Mouse (Mus musculus) cerebellum, adult 2 months (tissue): ENCODE measurements around the gene Rnf214.

Experiments
- CTCF ChIP-seq: fragments of 200-500 bp; IDR thresholded peaks from 2 replicates; pipeline ENCODE4 v1.5.1; 2011; ENCODE audit warnings: low read depth, mild to moderate bottlenecking, control low read depth, low read length, moderate library complexity, borderline replicate concordance; ENCODE audit not compliant: insufficient read depth
- POLR2A ChIP-seq: fragments of 200-500 bp; IDR thresholded peaks from 2 replicates; pipeline ENCODE4 v1.6.1; 2011; ENCODE audit warnings: low read length, control low read depth, borderline replicate concordance; ENCODE audit not compliant: insufficient read depth

DNA sequence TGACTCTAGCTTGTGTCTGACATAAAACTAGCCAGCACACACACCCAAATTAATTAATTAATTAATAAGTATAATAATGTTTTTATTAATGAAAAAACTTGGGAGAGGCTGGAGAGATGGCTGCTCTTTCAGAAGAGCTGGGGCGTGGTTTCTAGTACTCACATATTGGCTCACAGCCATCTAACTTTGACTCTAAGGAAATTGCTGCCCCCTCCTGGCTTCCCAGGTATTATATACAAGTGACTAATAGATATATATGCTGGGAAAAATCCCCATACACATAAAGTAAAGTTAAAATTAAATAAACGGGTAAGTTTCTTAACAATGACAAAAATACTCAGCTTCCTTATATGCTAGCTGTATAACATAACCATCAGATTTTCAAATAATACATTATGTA lies 28.8 kb downstream of the Rnf214 start:
- TF ChIP-seq CTCF (no peak), POLR2A (no peak)
